Comparison of ENCODE assay signal across 11 mouse cellular contexts in genomic region chr12:111450359-111450758, GRCm38 (mm10). TPM values are rescaled to one million over a fixed set of nuclear protein-coding genes. Genes with fewer than 3 reads are reported as not detected.
DNase-seq lines count a peak whose midpoint lies in the region; ATAC-seq and TF ChIP-seq lines count a peak whose summit lies in the region.
"Had no signal": no experiment of that assay in that cellular context is flagged by ENCODE, and none has a peak within 500 bp of the region (broad histone marks: within the 10 kb centered on the region; RNA-seq: fewer than 3 reads in every experiment).

No protein-coding gene starts in this region.

- WGBS in heart, postnatal 0 days: 31% methylated on average over 6 of the region's 6 CpGs

- H3K27me3 ChIP-seq in E14TG2a.4 (ENCODE audit: insufficient read depth, low read length): peaks cover 99% of the 10 kb centered on the region
- peaks cover 56% of the 10 kb centered on the region for H3K27me3 ChIP-seq in heart, postnatal 0 days (ENCODE audit: control insufficient read depth, insufficient read depth, low read length)

- 0 out of 2 replicates have a peak overlapping the region, but pooled peaks have one; percentile 4 for H3K4me3 ChIP-seq in E14TG2a.4 (replicated peaks; ENCODE audit: low read length)
- no peak overlapping the region for H3K4me3 ChIP-seq in heart, postnatal 0 days (ENCODE audit: low read depth, low read length)
- H3K4me3 ChIP-seq: hindbrain, embryonic 15.5 days; neural tube, embryonic 15.5 days had no signal

- no peak overlapping the region for H3K4me2 ChIP-seq in heart, postnatal 0 days (ENCODE audit: low read depth, low read length)
- H3K4me2 ChIP-seq: hindbrain, embryonic 15.5 days; neural tube, embryonic 15.5 days had no signal

- H3K27ac ChIP-seq in heart, postnatal 0 days (ENCODE audit: low read depth): no peak overlapping the region
- H3K27ac ChIP-seq: hindbrain, embryonic 15.5 days; neural tube, embryonic 15.5 days had no signal

- peaks cover 49% of the 10 kb centered on the region for H3K4me1 ChIP-seq in E14TG2a.4 (replicated peaks; ENCODE audit: low read depth, low read length)
- H3K4me1 ChIP-seq in heart, postnatal 0 days (ENCODE audit: control insufficient read depth, insufficient read depth): peaks cover 15% of the 10 kb centered on the region

- no peak overlapping the region for H3K9ac ChIP-seq in heart, postnatal 0 days (replicated peaks; ENCODE audit: low read depth, low read length)
- H3K9ac ChIP-seq: hindbrain, embryonic 15.5 days; neural tube, embryonic 15.5 days had no signal

- no peaks in the 10 kb centered on the region for H3K36me3 ChIP-seq in E14TG2a.4 (ENCODE audit: insufficient read depth, low read length)
- H3K36me3 ChIP-seq in heart, postnatal 0 days (replicated peaks; ENCODE audit: control insufficient read depth, insufficient read depth, low read length): no peaks in the 10 kb centered on the region
- H3K36me3 ChIP-seq: hindbrain, embryonic 15.5 days; neural tube, embryonic 15.5 days had no signal

- TF ChIP-seq CTCF in E14TG2a.4 (conservative IDR thresholded peaks at IDR 0.05; ENCODE audit: low read length): no peak
- no peak for TF ChIP-seq CTCF in heart, postnatal 0 days (IDR thresholded peaks at IDR 0.05; ENCODE audit: low read depth)

- ATAC-seq in heart, postnatal 0 days (ENCODE audit: insufficient read depth, low read depth): peak; percentile 35

- DNase-seq in adrenal gland, postnatal 14 days: peak; percentile 77
- no peak for DNase-seq in heart, postnatal 0 days (ENCODE audit: low spot score)
- DNase-seq in kidney, postnatal 25 days: peak; percentile 83 to 94
- no peak for DNase-seq in ovary, postnatal 10 days (ENCODE audit: low spot score)
- DNase-seq in embryo, embryonic 10.5 days (ENCODE audit: low spot score): no peak
- no peak for DNase-seq in cerebellum, postnatal 10 days
- DNase-seq: thymus, postnatal 36 days had no signal

- no peaks in the 10 kb centered on the region for H3K9me3 ChIP-seq in E14TG2a.4 (ENCODE audit: low read length)
- H3K9me3 ChIP-seq in heart, postnatal 0 days (replicated peaks; ENCODE audit: control insufficient read depth, low read length): no peaks in the 10 kb centered on the region
- H3K9me3 ChIP-seq: hindbrain, embryonic 15.5 days; neural tube, embryonic 15.5 days had no signal

- TF ChIP-seq EP300 in heart, postnatal 0 days (IDR thresholded peaks at IDR 0.05; ENCODE audit: low read depth): no peak

RNA-seq across cellular contexts. Expression of gene Tnfaip2, which starts 8.1 kb away (rescaled TPM):
- 14.0 and 14.4 TPM in 2 replicates for total RNA-seq in adrenal gland, postnatal 14 days (2021)
- 12.5 and 14.8 TPM in 2 replicates for total RNA-seq in heart, postnatal 0 days (2014; rRNA removed; ENCODE audit: low replicate concordance)
- 8.9 and 9.5 TPM in 2 replicates for polyA plus RNA-seq in heart, postnatal 0 days (2015; fragmentation: Nextera tagmentation; extraction: Ambion mirVana)

RNA-seq across cellular contexts. Expression of gene Exoc3l4, which starts 33.5 kb away (rescaled TPM):
- total RNA-seq in adrenal gland, postnatal 14 days (2021): 4.6 and 5.2 TPM in 2 replicates
- total RNA-seq in heart, postnatal 0 days (2014; rRNA removed; ENCODE audit: low replicate concordance): 7.9 and 51.6 TPM in 2 replicates
- polyA plus RNA-seq in heart, postnatal 0 days (2015; fragmentation: Nextera tagmentation; extraction: Ambion mirVana): 8.5 and 9.8 TPM in 2 replicates
- total RNA-seq: megakaryocyte-erythroid progenitor cell, adult 5-6 weeks had no signal

RNA-seq across cellular contexts. Expression of gene Gm266, which starts 35.3 kb away (rescaled TPM):
- total RNA-seq in adrenal gland, postnatal 14 days (2021): 0.60 TPM in 1 of 2 replicates, not detected in the other
- 4.0 and 4.3 TPM in 2 replicates for total RNA-seq in heart, postnatal 0 days (2014; rRNA removed; ENCODE audit: low replicate concordance)
- 0.85 and 1.3 TPM in 2 replicates for polyA plus RNA-seq in heart, postnatal 0 days (2015; fragmentation: Nextera tagmentation; extraction: Ambion mirVana)
- total RNA-seq: megakaryocyte-erythroid progenitor cell, adult 5-6 weeks had no signal

RNA-seq across cellular contexts. Expression of gene Lbhd2, which starts 43.8 kb away (rescaled TPM):
- total RNA-seq in adrenal gland, postnatal 14 days (2021): 0.56 and 0.79 TPM in 2 replicates
- total RNA-seq in heart, postnatal 0 days (2014; rRNA removed; ENCODE audit: low replicate concordance): not detected in 2 replicates
- not detected in 2 replicates for polyA plus RNA-seq in heart, postnatal 0 days (2015; fragmentation: Nextera tagmentation; extraction: Ambion mirVana)
- total RNA-seq: megakaryocyte-erythroid progenitor cell, adult 5-6 weeks had no signal

Comparison
In these comparisons a context has a peak if more than half of its experiments do, and no peak if none do; other contexts are left out.
1. DNase-seq: peak in adrenal gland, postnatal 14 days (single experiment) and kidney, postnatal 25 days (2 of 2); none in heart, postnatal 0 days (single experiment), ovary, postnatal 10 days (single experiment), embryo, embryonic 10.5 days (single experiment) and cerebellum, postnatal 10 days (0 of 2).